Mouse (Mus musculus): ENCODE measurements at regions not wholly inside any gene's neighbourhood (a gene's known extent, or its start where the extent isn't known, plus 50 kb on each side); places are given as distances from the start of the nearest gene placed in this dataset.

- no peak for TF ChIP-seq CTCF (IDR thresholded peaks at IDR 0.05; ENCODE audit: low read depth)
- TF ChIP-seq EP300 (optimal IDR thresholded peaks at IDR 0.05), result no peak
These were observed 124.5 kb upstream of the Pter start for GRCm38 (mm10) chr2:12799153-12799925.
